Mouse (Mus musculus) heart, postnatal 25 days (tissue): ENCODE data around the gene Lrrc37a. TPM values are rescaled to one million over a fixed set of nuclear protein-coding genes. Genes with fewer than 3 reads are reported as not detected.
"Not testable (repeated sequence)": the region's sequence is repeated elsewhere in the genome, so short reads cannot be mapped to it uniquely, and the experiment has no call there.

Experiments
- DNase-seq: peaks from one replicate; pipeline ENCODE4 v3.0.0; 2022; ENCODE audit warnings: low spot score
- intact Hi-C: fragments of 180-260 bp; cut with DNase I; formaldehyde crosslinking; loops from one replicate; pipeline ENCODE4 v1.15.1; 2025
- total RNA-seq, 2 experiments: library from RNA; stranded (reverse); gene quantifications; 2 replicates each; pipeline ENCODE4 v1.2.3; 2021

Lrrc37a gene
- total RNA-seq = not detected

DNA sequence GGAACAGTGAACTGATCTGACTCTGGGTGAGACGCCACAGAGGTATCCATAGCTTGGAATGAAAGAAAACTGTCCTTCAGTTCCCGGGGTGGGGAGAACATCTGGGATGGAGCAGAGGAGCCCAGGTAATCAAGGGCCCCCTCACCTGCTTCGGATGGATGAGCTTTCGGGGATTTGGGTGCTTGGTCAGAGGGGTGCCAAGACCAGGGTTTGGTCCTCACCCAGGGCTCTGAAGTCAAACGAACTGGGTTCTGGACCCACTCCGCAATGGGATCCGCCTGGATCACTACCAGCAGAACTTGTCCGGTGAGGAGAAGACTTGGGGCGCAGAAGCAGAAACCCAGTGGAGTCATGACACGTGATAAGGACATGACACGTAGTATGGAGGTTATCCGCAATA lies at the start of gene Lrrc37a:
TSS of gene Lrrc37a (minus strand) at position 101 of the 400 bp plus-strand sequence.
- DNase-seq = no peak
- intact Hi-C loops = no loop called here

- DNase-seq, intact Hi-C loops: not testable (repeated sequence)
Measured at GRCm38 (mm10) chr11:103534973-103535372, 30.6 kb upstream of the Lrrc37a start.

- intact Hi-C loops = no loop called here
- DNase-seq = no peak
Measured at GRCm38 (mm10) chr11:103512111-103512510, 7.7 kb upstream of the Lrrc37a start.

- intact Hi-C loops = no loop called here
Measured at GRCm38 (mm10) chr11:103464443-103464842, 40.0 kb downstream of the Lrrc37a start.

GRCm38 (mm10) chr11:103451105-103451504 lies 53.3 kb downstream of the Lrrc37a start:
- intact Hi-C loops, DNase-seq: not testable (repeated sequence)

More at GRCm38 (mm10) chr11:103464443-103464842, 40.0 kb downstream of the Lrrc37a start:
- no peak for DNase-seq

- intact Hi-C loops, DNase-seq: not testable (repeated sequence)
Measured at GRCm38 (mm10) chr11:103449721-103450120, 54.7 kb downstream of the Lrrc37a start.

DNA sequence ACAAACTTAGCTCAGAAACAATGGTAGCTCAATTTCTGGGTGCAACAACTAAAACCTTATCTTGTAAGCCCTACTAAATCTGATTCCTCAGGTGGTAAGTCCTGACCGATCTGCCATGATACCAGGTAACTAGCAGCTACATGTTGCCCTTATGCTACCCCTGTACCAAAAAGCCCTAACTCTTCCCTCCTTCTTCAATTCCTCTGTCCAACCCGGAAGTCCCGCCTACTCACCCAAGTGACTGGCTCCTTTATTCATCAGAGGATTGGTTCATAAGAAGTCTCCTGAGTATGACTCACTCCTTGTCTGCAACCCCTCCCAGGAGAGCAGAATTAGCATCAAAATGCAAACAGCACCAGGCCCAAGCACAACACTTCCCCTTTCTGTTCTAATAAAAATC lies 60.7 kb downstream of the Lrrc37a start:
- intact Hi-C loops = no loop called here
- no peak for DNase-seq

GRCm38 (mm10) chr11:103436282-103436681 lies 68.1 kb downstream of the Lrrc37a start:
- DNase-seq = no peak

DNA sequence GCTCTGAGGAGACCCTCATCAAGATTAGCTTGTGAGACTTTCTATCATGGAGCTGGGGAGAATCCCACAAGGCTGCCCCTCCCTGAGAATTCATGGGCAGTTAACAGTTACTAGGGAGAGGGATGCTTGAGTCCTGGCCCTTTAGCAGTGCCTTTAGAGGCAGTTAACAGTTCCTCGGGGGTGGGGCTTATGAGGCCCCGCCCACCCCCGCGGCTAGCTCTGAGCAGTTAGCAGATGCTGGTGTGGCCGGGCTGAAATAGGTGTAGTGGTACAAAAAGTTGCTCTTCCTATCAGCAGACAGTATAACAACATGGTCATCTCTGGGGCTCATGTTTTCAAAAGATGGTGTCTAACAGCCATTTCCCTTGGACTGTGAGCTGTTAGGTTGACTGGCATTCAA lies 79.4 kb downstream of the Lrrc37a start:
- intact Hi-C loops = no loop called here
- DNase-seq = no peak

More at GRCm38 (mm10) chr11:103436282-103436681, 68.1 kb downstream of the Lrrc37a start:
- intact Hi-C loops = no loop called here

DNA sequence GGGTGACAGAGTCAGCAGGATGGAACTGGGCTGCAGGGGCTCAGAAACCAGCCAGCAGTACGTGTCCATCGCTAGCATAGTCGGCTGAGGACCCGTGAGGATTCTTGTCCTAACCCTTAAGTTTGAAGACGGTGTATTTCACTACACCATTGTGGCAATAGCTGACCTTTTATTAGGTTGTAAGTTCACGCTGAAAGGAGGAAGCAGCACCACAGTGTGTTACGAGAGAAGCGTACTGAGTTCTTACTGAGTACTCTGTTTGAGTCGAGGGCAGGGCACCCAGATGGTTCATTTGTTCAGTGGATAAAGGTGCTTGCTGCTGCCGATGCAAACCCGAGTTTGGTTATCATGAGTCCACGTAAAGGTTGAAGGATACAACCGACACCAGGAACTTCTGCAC lies 84.7 kb downstream of the Lrrc37a start:
- no peak for DNase-seq
- intact Hi-C loops = loop anchor here (10.0 kb wide), 1 partner anchor 255 kb away; no protein-coding TSS in a partner anchor

GRCm38 (mm10) chr11:103419226-103419625 lies 85.2 kb downstream of the Lrrc37a start:
- intact Hi-C loops = loop anchor here (10.0 kb wide), 1 partner anchor 254 kb away; no protein-coding TSS in a partner anchor
- DNase-seq = no peak

GRCm38 (mm10) chr11:103413516-103413915 lies 90.9 kb downstream of the Lrrc37a start:
- DNase-seq = no peak
- intact Hi-C loops = loop anchor here (5.0 to 10.0 kb wide), 2 partner anchors 36 to 249 kb away; no protein-coding TSS in a partner anchor

GRCm38 (mm10) chr11:103412950-103413423 lies 91.4 kb downstream of the Lrrc37a start:
- intact Hi-C loops = loop anchor here (5.0 to 10.0 kb wide), 2 partner anchors 36 to 248 kb away; no protein-coding TSS in a partner anchor
- DNase-seq = no peak

- intact Hi-C loops = loop anchor here (5.0 to 10.0 kb wide), 2 partner anchors 35 to 247 kb away; no protein-coding TSS in a partner anchor
- DNase-seq = peak; percentile 92
Measured at GRCm38 (mm10) chr11:103411981-103412949, 92.1 kb downstream of the Lrrc37a start, which contains the start of gene Plekhm1. Plekhm1 (minus strand) TSS chr11:103412687.

DNA sequence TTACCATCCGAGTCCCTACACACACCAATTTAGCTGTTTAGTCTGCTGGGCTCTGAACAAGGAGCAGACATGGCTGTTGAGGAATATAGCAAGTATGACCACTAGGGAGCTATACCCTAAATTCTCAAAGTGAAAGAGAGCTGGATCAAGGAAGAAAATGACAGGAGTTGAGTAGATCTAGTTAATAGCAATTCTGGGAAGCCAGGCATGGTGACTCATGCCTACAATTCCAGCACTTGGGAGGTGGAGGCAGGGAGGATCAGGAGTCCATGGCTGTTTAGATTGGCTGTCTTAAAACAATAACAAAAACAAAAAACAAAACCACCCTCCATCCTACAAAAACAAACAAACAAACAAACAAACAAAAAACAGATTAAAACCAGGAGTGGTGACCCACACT lies 93.1 kb downstream of the Lrrc37a start:
- DNase-seq = no peak
- intact Hi-C loops = loop anchor here (5.0 to 10.0 kb wide), 2 partner anchors 34 to 246 kb away; no protein-coding TSS in a partner anchor

DNA sequence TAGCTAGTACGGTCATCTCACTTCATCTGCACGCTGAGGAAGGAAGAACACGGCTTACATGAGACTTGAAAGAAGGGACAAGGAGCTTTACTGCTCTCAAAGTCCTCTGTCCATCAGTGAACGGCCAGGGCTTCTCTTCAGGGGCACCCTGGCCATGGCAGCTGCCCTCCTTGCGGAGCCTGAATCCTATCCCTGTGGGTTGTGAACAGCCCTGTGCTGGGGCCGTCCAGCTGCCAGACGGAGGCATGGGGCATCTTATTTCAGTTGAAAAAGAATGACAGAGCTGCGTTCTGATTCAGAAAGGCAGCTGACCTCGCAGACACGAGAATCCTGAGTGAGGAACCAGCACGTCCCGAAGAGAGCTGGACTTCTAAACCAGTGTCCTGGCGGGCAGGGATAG lies 95.5 kb downstream of the Lrrc37a start:
- no peak for DNase-seq
- intact Hi-C loops = no loop called here

- intact Hi-C loops, DNase-seq: not testable (repeated sequence)
Measured at GRCm38 (mm10) chr11:103407136-103407535, 97.3 kb downstream of the Lrrc37a start.

DNA sequence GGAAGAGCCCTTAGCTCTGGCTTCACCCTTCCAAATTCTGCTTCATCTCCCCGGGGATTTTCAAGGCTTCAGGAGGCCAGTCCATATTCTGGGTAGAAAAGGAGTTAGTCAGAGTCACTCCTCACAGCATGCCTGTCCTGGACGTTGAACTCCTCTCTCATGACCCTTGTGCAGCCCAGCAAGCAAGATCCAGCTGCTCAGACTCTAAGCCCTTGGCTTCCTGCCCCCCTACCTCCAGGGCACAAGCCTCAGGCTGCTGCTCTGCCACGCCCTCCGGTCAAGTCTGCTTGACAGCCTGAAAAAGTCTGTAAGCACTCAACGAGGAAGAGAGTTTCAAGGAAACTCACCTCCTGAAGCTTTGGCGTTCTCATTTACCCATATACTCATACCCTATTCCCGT lies 97.8 kb downstream of the Lrrc37a start:
- no peak for DNase-seq
- intact Hi-C loops = no loop called here

GRCm38 (mm10) chr11:103405814-103406213 lies 98.6 kb downstream of the Lrrc37a start:
- intact Hi-C loops = no loop called here
- no peak for DNase-seq

DNA sequence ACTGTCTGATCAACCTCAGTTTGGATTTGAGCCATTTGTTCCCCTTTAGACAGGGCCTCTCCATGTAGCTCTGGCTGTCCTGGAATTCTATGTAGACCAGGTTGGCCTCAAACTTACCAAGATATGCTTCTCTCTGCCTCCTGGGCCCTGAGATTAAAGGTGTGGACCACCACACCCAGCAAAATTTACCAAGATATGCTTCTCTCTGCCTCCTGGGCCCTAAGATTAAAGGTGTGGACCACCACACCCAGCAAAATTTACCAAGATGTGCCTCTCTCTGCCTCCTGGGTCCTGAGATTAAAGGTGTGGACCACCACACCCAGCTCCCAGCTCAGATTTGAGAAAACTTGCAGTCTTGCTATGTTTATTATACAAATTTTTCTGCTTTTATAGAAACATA lies 99.8 kb downstream of the Lrrc37a start:
- intact Hi-C loops = no loop called here

GRCm38 (mm10) chr11:103403776-103404175 lies 100.6 kb downstream of the Lrrc37a start:
- intact Hi-C loops = no loop called here
- DNase-seq = no peak

More for the DNA sequence above, 99.8 kb downstream of the Lrrc37a start:
- no peak for DNase-seq
